Mouse (Mus musculus) megakaryocyte progenitor cell, adult 5-6 weeks (primary cell): Measurements from ENCODE around the gene Gm5737. TPM values are rescaled to one million over a fixed set of nuclear protein-coding genes. Genes with fewer than 3 reads are reported as not detected.

Experiments used
- ATAC-seq: replicated peaks from 2 replicates; pipeline ENCODE4 v1.8.0; 2016; ENCODE audit warnings: mild to moderate bottlenecking, moderate TSS enrichment, inconsistent platforms; ENCODE audit not compliant: poor library complexity
- total RNA-seq, 2 experiments: library from RNA; stranded (forward) in 1 of 2; stranded (reverse) in 1 of 2; fragments of 157-497, 149-512 nt in 1 of 2; fragments of 200-1000 nt in 1 of 2; gene quantifications; 2 replicates each; pipeline versions ENCODE4 v1.2.3 to v1.2.4; 2015 to 2017

Gm5737 gene
- total RNA-seq (2015) (not detected in 2 replicates), total RNA-seq (2017) (not detected in 2 replicates)

DNA sequence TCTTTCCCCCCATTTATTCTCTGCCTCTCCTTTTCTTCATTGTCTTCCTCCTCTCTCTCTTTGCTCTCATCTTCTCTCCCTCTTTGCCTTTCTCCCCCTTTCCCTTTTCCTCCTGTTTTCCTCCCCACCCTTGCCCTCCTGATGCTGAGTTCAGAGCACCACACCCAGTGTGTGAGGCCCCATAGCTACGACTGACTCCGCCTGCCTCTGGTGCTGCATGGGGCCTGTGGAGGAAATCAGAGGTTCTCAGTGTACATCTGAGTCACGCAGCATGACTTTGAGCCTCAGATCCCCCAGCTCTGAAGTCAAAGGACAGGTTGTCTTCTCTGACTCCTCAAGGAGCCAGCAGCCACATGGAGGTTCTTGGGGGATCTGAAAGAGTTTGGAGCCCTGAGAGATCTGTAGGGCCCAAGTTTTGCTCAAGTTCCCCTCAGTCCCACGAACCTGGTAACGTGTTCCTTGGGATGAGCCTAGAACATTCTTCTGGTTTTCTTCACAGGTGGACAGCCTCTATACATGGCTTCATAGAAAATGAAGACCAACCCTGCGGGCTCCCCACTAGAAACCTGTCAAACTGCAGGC, at the start of gene Gm5737:
Gm5737 (plus strand) TSS at position 532 of the 582 bp plus-strand sequence.
- ATAC-seq = no peak

DNA sequence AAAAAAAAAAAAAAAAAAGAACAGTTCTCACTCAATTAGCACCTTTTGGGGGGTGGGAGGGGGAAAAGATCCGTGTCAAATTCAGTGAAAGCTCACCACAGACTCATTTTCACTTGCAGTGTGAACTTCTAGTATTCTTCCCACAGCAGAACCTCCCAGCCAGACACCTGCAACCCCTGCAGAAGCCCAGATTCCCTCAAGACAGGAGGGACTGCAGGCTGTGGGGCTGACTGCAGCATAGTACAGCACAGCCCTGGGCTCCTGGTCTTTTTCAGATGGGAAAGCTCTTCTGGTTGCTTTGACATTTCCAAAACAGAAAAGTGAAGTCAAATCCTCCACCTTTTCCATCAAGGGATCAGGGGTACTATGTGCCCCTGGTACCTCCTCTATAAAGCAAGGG, 44.8 kb upstream of the Gm5737 start:
- no peak for ATAC-seq

DNA sequence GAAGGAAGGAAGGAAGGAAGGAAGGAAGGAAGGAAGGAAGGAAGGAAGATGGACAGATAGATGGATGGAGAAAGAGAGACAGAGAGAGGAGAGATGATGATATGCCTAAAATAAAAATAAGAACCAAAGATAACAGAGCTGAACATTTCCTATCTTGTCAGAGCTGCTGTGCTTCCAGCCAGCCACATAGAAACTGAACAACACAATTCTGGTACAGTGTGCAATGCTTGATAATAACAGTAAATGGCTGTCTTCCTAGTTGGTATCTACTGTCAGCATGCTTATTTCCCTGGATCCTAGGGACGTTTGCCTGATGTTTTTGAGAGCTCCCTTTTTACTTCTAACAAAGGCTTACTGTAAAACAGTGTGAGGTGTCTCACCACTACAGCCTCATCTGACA, 40.8 kb upstream of the Gm5737 start:
- peak; percentile 75 for ATAC-seq

DNA sequence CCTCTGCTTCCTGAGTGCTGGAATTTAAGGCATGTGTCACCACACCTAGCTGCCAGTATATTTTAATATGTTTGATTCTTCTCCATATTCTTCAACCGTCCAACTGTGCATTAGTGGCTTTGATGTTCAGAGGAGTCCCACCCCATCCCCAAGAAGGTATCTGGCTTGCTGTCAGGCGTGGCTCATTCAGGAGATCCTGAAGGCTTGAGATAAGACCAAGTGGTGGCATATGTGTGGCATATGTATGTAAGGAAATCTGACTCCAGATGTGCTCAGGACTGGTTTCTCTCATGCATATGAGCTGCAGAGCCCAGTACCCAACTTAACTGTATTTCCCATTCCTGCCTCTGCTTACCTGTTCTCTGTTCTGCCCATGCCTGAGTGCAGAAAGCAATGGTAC, 34.2 kb upstream of the Gm5737 start:
- peak; percentile 89 for ATAC-seq

DNA sequence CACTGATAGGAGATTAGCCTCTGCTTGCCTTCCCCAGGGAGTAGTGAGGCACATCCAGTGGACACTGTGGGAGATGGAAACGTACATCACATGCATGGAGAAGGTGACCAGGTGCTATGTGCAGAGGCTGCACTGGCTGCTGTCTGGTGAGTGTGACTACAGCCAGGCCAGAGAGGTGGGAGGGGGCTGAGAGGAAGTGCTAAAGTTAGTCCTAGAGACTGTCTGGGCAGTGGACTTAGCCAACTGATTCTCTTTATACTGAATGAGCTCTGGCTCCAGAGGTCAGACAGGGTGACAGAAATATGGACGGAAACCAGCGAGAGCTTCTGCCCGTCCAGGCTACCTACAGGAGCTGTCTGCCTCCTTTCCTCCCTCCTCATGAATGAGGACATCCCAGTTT, 16.6 kb upstream of the Gm5737 start:
- ATAC-seq = no peak

DNA sequence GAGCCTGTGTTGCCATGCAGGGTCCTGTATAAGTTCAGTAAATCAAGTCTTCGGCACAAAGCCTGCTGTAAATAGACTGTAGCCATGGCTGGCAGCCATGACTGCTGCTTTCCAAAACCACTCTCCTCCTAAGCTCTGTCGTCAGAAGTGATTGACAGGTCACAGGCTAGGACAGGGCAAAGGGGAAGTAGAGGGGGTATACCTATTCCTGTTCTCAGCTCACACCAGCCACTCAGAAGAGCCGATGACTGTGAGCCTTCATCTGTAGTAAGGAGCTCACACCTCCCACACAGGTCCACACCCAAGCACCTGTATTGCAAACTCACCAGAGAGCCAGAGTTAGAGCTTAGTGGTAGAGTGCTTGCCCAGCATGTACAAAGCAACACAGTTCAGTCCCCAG, 15.8 kb upstream of the Gm5737 start:
- peak; percentile 45 for ATAC-seq

DNA sequence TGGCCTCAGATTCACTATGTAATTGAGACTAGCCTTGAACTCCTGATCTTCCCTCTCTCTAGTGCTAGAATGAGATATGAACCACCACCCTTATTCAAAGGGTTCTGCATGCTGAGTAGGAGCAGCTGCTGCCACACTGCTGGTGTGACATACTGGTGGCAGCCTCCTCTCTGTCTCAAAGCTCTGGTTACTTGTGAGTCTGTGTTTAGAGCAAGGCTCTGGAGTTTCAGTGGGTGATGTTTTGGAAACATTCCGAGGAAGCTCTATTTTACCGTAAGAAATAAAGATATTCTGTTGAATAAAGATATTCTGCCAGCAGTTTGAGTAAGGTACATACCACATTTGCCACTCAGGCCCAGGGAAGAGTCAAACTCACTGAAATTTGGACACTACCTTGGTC, 8.9 kb upstream of the Gm5737 start:
- ATAC-seq = no peak

DNA sequence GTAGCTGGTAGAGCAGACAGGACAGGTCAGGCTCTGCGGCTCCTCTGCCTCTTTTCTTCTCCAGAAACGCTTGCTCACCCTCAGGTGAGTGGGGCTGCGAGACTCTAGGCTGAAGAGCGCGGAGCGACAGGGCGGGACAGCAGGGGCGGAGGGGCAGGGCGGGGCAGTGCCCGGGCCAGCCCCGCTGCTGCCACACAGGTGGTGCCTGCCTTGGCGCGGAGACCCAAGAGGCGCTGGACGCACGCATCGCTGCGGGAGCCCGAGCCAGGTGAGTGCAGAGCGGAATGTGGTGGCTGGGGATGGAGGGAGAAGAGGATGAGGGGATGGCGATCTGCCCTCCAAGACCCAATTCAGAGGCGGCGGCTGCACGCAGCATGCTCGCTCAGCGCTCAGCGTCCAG, 2.5 kb upstream of the Gm5737 start:
- ATAC-seq = no peak; the same call in 1 of the 2 replicates

DNA sequence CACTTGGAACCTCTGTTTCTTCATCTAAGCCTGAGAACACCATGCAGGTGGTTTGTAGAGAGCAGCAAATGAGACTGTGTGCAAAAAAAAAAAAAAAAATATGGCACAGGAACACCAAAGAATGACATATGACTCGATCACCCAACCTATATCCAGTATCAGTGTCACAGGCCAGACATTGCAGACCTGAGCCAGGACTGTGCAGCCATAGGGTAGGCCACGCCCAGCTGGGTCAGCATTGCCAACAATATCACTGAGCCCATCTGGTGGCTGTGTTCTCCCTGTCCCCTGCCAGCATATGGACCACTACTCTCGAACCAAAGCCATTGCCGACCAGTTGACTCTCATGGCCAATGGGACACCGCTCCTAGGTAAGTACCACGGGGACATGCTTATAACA, 5.4 kb downstream of the Gm5737 start:
- ATAC-seq = peak; percentile 46

DNA sequence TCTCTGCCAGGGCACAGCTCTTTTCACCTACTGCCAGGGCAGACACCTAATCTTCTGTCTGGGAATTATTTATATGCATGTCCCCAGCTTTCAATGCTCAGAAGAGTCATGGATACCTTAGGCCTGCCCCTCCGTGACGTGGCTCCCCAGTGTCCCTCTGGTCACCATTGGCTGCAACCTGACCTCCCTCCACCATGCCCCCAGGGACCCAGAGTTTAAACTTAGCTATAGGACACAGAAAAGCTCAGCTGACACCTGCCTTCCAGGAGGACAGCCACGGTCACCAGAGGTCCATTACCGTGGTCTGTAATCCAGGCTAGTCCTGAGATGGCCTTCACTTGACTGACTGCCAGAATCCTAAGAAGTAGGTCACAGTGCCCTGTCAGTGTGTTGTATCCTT, 7.2 kb downstream of the Gm5737 start:
- ATAC-seq = no peak

DNA sequence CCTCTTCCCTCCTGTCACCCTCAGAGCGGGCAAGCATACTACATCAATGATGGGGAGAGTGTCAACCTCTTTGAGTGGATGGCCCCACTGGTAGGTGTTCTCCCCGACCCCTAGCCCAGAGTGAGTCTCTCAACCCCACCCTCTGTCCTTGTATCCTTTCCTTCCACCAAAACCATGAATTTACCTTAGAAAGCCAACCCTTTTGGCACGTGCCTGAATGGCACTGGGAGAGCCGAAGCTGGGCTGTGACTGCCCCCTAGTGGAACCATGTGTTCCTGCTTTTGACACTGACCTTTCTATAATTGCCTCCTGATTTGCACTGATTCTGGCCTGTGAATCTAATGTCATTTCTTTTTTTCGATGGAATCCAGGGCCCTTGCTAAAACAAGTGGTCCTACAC, 11.1 kb downstream of the Gm5737 start:
- peak; percentile 89 for ATAC-seq

DNA sequence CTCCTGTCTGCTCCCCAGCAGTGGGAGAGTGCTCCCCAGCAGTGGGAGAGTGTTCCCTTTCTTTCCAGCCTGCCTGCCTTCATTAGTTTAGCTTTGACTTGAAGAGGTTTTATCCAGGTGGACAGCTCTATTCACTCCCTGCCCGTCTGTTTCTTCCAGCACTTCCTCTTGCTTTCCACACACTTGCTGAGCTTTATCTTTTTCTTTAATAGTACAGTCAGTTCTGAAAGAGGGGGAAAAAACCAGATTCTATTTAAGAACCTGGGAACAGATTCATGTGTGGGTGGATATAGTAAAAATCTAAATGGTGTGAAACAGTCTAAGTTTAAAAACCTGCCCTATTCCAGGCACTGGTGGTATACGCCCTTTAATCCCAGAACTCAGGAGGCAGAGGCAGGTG, 12.9 kb downstream of the Gm5737 start:
- no peak for ATAC-seq

DNA sequence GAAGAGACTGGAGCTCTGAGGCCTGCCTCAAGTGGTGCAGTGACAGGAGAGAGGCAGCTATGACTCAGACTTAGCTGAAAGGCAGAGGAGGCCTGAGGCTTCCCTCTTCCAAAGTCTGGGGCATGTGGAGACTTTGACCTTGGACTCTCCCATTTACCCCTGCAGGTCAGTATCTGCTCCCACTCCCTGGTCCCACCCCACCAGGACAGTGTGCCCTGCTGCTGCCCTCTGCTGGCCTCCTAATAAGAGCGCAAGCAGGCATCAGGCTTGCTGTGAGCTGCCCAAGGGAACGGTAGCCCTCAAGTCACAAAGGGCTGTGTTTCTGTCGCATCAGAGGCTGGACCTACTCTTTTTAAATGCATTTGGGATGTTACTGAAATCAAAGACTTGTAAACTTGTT, 14.2 kb downstream of the Gm5737 start:
- ATAC-seq = peak; percentile 56

DNA sequence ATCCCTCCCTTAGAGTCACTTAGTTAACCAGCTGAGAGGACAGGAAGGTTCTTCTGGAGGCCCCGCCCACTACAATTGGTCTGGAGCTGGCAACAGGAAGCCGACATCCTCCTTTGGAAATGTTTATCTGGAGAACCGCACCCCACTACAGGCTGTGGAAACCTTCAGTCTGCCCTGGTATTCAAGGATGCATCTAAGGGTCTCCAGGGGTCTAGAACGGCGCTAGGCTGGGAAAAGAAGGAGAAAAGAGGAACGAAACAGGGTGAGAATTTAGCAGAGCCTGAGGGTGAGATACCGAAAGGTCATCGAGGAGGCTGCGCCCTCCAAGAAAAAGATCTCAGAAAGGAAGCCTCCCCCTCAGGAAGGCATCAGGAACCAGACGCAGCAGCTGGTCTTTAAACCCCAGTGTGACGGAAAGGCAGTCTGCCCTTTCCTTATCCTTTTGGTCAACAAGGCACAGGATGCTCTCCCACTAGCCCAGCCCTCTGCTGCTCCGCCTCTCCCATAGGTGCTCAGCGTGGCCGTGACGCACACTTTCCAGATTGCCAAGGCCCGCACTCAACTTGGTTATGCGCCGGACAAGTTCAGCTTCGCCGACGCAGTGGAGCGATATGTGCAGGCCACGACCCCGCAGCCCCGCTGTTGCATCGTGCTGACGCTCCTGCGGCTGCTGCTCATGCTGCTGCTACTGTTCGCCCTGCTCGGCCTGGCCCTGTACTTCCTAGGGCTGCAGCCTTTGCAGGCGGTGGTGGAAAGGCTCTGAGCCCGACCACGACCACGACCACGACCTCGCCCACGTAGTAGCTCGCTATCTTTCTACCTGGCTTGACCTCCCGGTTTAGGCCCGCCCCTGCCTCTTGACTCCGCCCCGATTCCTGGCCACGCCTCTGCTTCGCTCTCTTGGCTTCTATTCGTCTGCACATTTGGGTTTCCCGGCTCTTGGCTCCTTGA, 18.5 kb downstream of the Gm5737 start:
- peak; percentile 12 for ATAC-seq

DNA sequence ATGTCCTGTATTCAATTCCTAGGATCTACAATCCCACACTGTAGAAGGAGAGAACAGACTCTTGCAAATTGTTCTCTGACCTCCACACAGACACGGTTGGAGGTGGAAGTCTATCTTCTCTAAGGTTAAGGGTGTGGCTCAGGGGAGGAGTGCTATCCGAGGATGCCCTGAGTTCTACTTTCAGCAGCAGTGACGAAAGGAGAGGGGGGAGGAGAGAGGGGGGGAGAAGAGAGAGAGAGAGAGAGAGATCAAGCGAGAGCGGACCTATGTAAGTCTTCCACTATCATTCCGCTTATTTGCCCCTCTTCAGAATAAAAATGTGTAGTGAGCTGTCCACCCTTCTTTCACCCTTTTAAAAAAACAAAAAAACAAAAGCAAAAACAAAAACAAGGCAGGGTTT, 22.3 kb downstream of the Gm5737 start:
- ATAC-seq = peak; percentile 26

DNA sequence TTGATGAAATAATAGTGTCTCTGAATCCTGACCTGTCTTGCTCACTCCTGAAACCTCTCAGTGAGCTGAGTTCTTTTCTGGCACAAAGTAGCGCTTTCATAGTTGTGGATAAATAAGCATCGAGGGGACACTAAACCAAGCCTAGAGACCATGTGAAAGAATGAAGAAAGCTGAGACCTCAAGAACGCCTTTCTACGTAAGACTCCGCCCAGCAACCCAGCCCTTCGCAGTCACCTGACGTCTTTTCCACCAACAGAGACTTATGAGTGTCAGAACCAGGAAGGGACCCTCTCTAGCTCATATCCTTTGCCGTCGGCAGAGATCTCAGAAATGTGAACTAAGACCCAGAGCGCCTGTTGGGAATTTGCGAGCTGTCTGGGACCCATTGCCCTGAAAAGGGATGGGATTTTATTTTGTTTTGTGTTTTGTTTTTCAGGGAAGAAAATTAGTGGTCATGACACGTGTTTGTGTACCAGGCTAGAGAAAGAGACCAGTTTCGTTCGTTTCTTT, 22.8 kb downstream of the Gm5737 start:
- ATAC-seq = peak; percentile 63

DNA sequence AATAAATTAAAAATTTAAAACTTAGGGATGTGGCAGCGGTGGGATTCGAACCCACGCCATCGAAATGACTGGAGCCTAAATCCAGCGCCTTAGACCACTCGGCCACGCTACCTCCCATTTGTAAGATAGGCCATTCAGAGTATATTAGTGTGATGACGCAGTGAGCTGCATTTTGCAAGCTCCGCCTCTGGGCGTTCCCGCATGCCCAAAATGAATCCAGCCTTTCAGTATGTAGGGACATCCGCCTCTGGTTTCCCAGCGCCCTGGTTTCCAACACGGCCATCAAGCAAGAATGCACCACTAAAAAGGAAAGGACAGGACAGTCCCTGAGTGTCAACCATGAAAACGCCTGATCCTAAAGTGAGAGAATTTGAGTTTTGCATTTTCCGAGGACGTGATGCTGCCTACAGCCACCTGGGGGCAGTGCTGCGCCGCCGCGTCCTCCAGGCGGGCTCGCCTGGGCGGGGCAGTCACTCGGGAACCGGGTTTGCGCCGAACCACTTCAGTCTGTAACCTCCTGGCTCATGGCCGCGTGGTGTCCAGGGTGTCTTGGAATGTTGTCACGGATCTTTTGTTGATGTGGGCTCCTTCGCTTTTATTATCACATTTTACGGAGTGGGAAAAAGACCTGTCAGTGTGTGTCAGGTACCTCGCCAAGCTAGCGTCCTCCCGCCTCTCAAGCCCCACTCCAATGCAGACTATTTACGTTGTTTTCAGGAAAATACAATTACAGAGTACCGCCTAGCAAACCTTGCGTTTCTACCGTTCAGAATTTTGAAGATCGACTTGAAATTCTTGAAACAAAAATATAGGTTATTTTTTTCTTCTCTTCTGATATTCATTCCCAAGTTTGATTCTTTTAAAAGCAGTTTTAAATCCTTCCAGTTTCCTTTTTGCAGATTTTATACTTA, 23.5 kb downstream of the Gm5737 start:
- peak; percentile 61 for ATAC-seq

DNA sequence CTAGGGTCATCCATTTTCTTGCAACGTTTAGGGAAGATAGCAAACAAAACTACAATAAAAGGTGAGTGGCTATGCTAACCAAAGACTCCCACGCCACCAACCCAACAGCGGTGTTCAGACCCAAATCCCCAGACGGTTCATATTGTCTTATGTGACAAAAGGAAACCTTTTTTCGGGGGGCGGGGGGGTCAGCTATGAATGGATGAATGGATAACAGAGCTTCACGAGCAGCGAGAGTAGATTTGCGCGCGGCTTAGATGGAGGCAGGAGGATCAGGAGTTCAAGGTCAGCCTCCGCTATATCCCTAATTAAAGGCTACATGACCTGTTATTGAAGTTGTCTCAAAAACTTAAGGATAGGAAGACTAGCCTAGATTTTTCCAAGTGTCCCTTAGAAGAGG, 24.2 kb downstream of the Gm5737 start:
- ATAC-seq = peak; percentile 10

DNA sequence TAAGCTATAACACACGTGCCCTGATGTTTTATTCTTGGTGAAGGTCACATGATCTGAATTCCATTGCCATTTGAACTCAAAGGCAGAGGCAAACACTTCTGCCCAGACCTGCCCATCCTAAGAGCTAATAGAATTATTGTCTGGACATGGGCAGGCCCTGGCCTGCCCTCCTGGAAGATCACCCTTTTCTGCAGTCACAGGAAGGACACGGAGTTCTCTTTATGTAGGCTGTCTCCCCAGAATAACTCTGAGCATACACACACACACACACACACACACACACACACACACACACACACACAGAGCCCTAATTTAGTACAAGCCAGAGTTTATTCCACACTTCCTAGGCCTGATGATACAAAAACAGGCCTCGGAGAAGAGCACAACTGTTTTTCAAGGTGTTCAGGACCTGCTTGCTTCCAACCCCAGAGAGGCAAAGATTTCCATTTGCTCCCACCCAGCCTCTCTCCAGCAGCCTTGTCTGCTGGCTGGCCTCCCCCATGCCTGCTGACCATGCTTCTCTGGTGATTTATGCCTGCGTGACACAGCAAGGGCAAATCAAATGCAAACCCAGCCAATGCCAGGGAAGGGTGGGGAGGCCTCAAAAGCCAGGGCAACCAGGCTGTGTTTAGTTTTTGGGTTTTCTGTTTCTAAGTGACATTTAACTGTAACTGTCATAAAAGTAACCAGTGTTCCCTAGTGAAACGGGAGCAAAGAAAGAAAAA, 26.4 kb downstream of the Gm5737 start:
- ATAC-seq = no peak

DNA sequence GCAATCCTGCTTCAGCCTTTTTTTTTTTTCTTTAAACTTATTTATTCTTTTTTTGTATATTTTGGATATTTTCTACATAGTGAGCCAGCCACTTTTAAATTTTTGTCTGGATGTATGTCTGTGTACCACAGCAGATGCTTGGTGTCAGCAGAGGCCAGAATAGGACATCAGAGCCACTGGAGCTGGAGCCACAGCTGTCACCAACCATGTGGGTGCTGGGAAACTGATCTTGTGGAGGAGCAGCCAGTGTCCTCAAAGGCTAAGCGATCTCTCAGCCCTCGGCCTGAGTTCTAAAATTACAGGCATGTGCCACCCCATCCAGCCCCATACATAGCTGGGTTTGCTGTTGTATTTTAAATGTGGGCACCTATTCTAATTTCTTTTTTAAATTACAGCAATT, 27.6 kb downstream of the Gm5737 start:
- no peak for ATAC-seq
